Mouse (Mus musculus) right cerebral cortex, adult 18-20 months (tissue): ENCODE measurements around the gene Alpk3.

Experiments used
- DNase-seq: peaks from one replicate; pipeline ENCODE4 v3.0.0; 2022; ENCODE audit warnings: mixed read lengths

The Alpk3 gene

GRCm38 (mm10) chr7:81057471-81057870 is at the start of gene Alpk3:
Gene Alpk3 (plus strand): TSS chr7:81057600.
- DNase-seq = no peak

- DNase-seq = no peak
Measured at GRCm38 (mm10) chr7:81008285-81008684, 49.1 kb upstream of the Alpk3 start.

GRCm38 (mm10) chr7:81011576-81011975 is 45.8 kb upstream of the Alpk3 start:
- no peak for DNase-seq

GRCm38 (mm10) chr7:81020307-81020706 is 37.1 kb upstream of the Alpk3 start:
- DNase-seq = no peak

- no peak for DNase-seq
Measured at GRCm38 (mm10) chr7:81022731-81023130, 34.7 kb upstream of the Alpk3 start.

GRCm38 (mm10) chr7:81024118-81024517 is 33.3 kb upstream of the Alpk3 start:
- DNase-seq = no peak

- no peak for DNase-seq
Measured at GRCm38 (mm10) chr7:81024651-81025050, 32.7 kb upstream of the Alpk3 start.

GRCm38 (mm10) chr7:81025751-81026150 is 31.6 kb upstream of the Alpk3 start:
- no peak for DNase-seq

GRCm38 (mm10) chr7:81039711-81040110 is 17.7 kb upstream of the Alpk3 start:
- DNase-seq = no peak

GRCm38 (mm10) chr7:81043023-81043620 is 14.3 kb upstream of the Alpk3 start:
- DNase-seq = no peak

GRCm38 (mm10) chr7:81047847-81048246 is 9.6 kb upstream of the Alpk3 start:
- no peak for DNase-seq

GRCm38 (mm10) chr7:81048513-81048912 is 8.9 kb upstream of the Alpk3 start:
- no peak for DNase-seq

GRCm38 (mm10) chr7:81049966-81050365 is 7.4 kb upstream of the Alpk3 start:
- DNase-seq = no peak

- no peak for DNase-seq
Measured at GRCm38 (mm10) chr7:81055709-81056370, 1.6 kb upstream of the Alpk3 start.

- no peak for DNase-seq
Measured at GRCm38 (mm10) chr7:81057901-81058711, 706 bp downstream of the Alpk3 start.

GRCm38 (mm10) chr7:81058712-81059154 is 1.3 kb downstream of the Alpk3 start:
- DNase-seq = no peak

GRCm38 (mm10) chr7:81059388-81059787 is 2.0 kb downstream of the Alpk3 start:
- DNase-seq = no peak

- no peak for DNase-seq
Measured at GRCm38 (mm10) chr7:81060908-81061307, 3.5 kb downstream of the Alpk3 start.

GRCm38 (mm10) chr7:81061936-81062335 is 4.5 kb downstream of the Alpk3 start:
- peak; percentile 39 for DNase-seq

GRCm38 (mm10) chr7:81063332-81063731 is 5.9 kb downstream of the Alpk3 start:
- DNase-seq = no peak

GRCm38 (mm10) chr7:81066714-81067113 is 9.3 kb downstream of the Alpk3 start:
- no peak for DNase-seq

- DNase-seq = peak; percentile 67
Measured at GRCm38 (mm10) chr7:81072463-81072862, 15.1 kb downstream of the Alpk3 start.

- no peak for DNase-seq
Measured at GRCm38 (mm10) chr7:81073273-81073672, 15.9 kb downstream of the Alpk3 start.

- DNase-seq = no peak
Measured at GRCm38 (mm10) chr7:81074546-81074945, 17.1 kb downstream of the Alpk3 start.
